Mouse (Mus musculus) thymus, adult 2 months (tissue): ENCODE measurements around the gene Ctag2. TPM values are rescaled to one million over a fixed set of nuclear protein-coding genes. Genes with fewer than 3 reads are reported as not detected.

Experiments
- DNase-seq: peaks from one replicate; pipeline ENCODE4 v3.0.0; 2021
- H3K27ac ChIP-seq: fragments of 200-500 bp; 2 replicates; pipeline ENCODE4 v1.5.1; 2012; ENCODE audit warnings: low read length, control low read depth; ENCODE audit not compliant: control insufficient read depth, insufficient read depth
- H3K27me3 ChIP-seq: fragments of 200-500 bp; 2 replicates; pipeline ENCODE4 v1.6.1; 2012; ENCODE audit warnings: mild to moderate bottlenecking, low read length, moderate library complexity, mixed read lengths; ENCODE audit not compliant: control insufficient read depth, insufficient read depth
- H3K36me3 ChIP-seq: fragments of 200-500 bp; 2 replicates; pipeline ENCODE4 v1.6.1; 2012; ENCODE audit warnings: mild to moderate bottlenecking, low read length, moderate library complexity; ENCODE audit not compliant: control insufficient read depth, insufficient read depth
- H3K4me1 ChIP-seq: fragments of 200-500 bp; replicated peaks from 2 replicates; pipeline ENCODE4 v1.6.1; 2012; ENCODE audit warnings: low read length; ENCODE audit not compliant: control insufficient read depth, insufficient read depth
- H3K4me3 ChIP-seq: fragments of 200-500 bp; 2 replicates; pipeline ENCODE4 v1.5.1; 2012; ENCODE audit warnings: mild to moderate bottlenecking, low read length, control low read depth, moderate library complexity; ENCODE audit not compliant: control insufficient read depth, insufficient read depth
- CTCF ChIP-seq: fragments of 200-500 bp; IDR thresholded peaks from 2 replicates; pipeline ENCODE4 v1.5.1; 2012; ENCODE audit warnings: mild to moderate bottlenecking, control low read depth, low read length, moderate library complexity, borderline replicate concordance; ENCODE audit not compliant: control insufficient read depth, poor library complexity, insufficient read depth; ENCODE audit errors: extremely low read depth
- POLR2A ChIP-seq: fragments of 200-500 bp; IDR thresholded peaks from 2 replicates; pipeline ENCODE4 v1.6.1; 2012; ENCODE audit warnings: mild to moderate bottlenecking, low read length, control low read depth, moderate library complexity; ENCODE audit not compliant: control insufficient read depth, poor library complexity, insufficient read depth; ENCODE audit errors: extremely low read depth
- WGBS: fragments of 180-500 bp; shearing (Covaris S2); methylation state at CpG from one replicate; pipeline ENCODE4 v1.1.7; 2018; 5-methylcytosine and 5-hydroxymethylcytosine counted together
- polyA plus RNA-seq: library from polyadenylated mRNA; depleted of rRNA; stranded (reverse); fragments of >200 nt; gene quantifications from 2 replicates; pipeline ENCODE4 v1.2.3, GENCODE M21; 2012; rRNA removed

The Ctag2 gene
- not detected in 2 replicates for polyA plus RNA-seq

GRCm38 (mm10) chrX:65047344-65047743, at the start of gene Ctag2:
Gene Ctag2 (plus strand): TSS chrX:65047644.
- no peaks in the 10 kb centered on the region for H3K36me3 ChIP-seq
- H3K4me3 ChIP-seq: no peak within 1 kb of the TSS
- no peak for DNase-seq
- 98% methylated on average over 7 of the region's 7 CpGs for WGBS
- TF ChIP-seq CTCF (no peak), POLR2A (no peak)
- H3K4me1 ChIP-seq: no peaks in the 10 kb centered on the region
- no peak within 1 kb of the TSS for H3K27ac ChIP-seq
- H3K27me3 ChIP-seq: no peaks in the 10 kb centered on the region
